Mouse (Mus musculus) forebrain, embryonic 15.5 days (tissue): ENCODE results near the gene Rab1a. TPM values are rescaled to one million over a fixed set of nuclear protein-coding genes. Genes with fewer than 3 reads are reported as not detected.
"Not testable (repeated sequence)": the region's sequence is repeated elsewhere in the genome, so short reads cannot be mapped to it uniquely, and the experiment has no call there.

Experiments
- ATAC-seq: fragments of 200-750 bp; cut with Nextera tagmentation; replicated peaks from 2 replicates; pipeline ENCODE4 v1.8.0; 2017; ENCODE audit warnings: mild to moderate bottlenecking, moderate TSS enrichment, moderate library complexity
- H3K27ac ChIP-seq: fragments of 300-500 bp; sonication (generic); replicated peaks from 2 replicates; pipeline ENCODE4 v1.5.1; 2015; ENCODE audit warnings: mild to moderate bottlenecking, inconsistent platforms
- H3K27me3 ChIP-seq: fragments of 300-500 bp; sonication (generic); 2 replicates; pipeline ENCODE4 v1.6.1; 2015; ENCODE audit warnings: inconsistent platforms
- H3K36me3 ChIP-seq: fragments of 300-500 bp; sonication (generic); 2 replicates; pipeline ENCODE4 v1.6.1; 2015; ENCODE audit warnings: mild to moderate bottlenecking, inconsistent platforms
- H3K4me1 ChIP-seq: fragments of 300-500 bp; sonication (generic); 2 replicates; pipeline ENCODE4 v1.6.1; 2015; ENCODE audit warnings: inconsistent platforms
- H3K4me2 ChIP-seq: fragments of 300-500 bp; sonication (generic); replicated peaks from 2 replicates; pipeline ENCODE4 v1.6.1; 2015; ENCODE audit warnings: mild to moderate bottlenecking, inconsistent platforms
- H3K4me3 ChIP-seq: fragments of 300-500 bp; sonication (generic); 2 replicates; pipeline ENCODE4 v1.5.1; 2015; ENCODE audit warnings: mild to moderate bottlenecking, inconsistent platforms
- H3K9ac ChIP-seq: fragments of 300-500 bp; sonication (generic); replicated peaks from 2 replicates; pipeline ENCODE4 v1.6.1; 2015; ENCODE audit warnings: mild to moderate bottlenecking, inconsistent platforms
- H3K9me3 ChIP-seq: fragments of 300-500 bp; sonication (generic); 2 replicates; pipeline ENCODE4 v1.6.1; 2016; ENCODE audit warnings: inconsistent platforms
- WGBS: fragments of 180-500 bp; shearing (Covaris S2); methylation state at CpG from one replicate; pipeline ENCODE4 v1.1.7; 2015; ENCODE audit warnings: mixed read lengths; 5-methylcytosine and 5-hydroxymethylcytosine counted together
- polyA plus RNA-seq: library from polyadenylated mRNA; unstranded; fragments of >200 nt; fragmentation: Nextera tagmentation; extraction: Ambion mirVana; gene quantifications from 2 replicates; pipeline ENCODE4 v1.2.1, GENCODE M21; 2015

The Rab1a gene
- polyA plus RNA-seq, 1 experiment from 2014 or later: 314 TPM

GRCm38 (mm10) chr11:20202299-20203011 is 1.2 kb downstream of the Rab1a start:
- Histone ChIP-seq H3K4me3 (peak overlapping the region; percentile 85), H3K36me3 (no peaks in the 10 kb centered on the region), H3K27ac (no peak overlapping the region; the same call in 1 of the 2 replicates), H3K27me3 (no peaks in the 10 kb centered on the region), H3K4me2 (peak overlapping the region; percentile 77), H3K9me3 (no peaks in the 10 kb centered on the region), H3K4me1 (peaks cover 51% of the 10 kb centered on the region), H3K9ac (peak overlapping the region; percentile 93)
- WGBS: 56% methylated on average over 7 of the region's 7 CpGs
- no peak for ATAC-seq

DNA sequence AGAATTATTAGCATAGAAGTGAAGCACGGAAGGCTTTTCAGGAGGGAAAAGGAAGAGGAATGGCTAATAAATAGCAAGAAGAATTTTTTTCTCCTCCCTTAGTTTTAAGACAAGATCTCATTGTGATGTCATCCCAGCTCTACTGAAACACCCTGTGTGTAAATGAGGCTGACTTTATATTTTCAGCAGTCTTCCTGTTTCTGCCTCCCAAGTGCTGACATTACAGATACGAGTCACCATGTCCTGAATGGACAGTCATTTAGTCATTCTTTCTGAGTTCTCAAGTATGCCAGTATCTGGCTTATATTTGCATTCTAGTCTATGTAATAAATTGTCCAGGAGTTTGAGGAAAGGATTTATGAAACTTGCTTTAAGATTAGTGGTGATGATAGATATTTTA is 3.1 kb downstream of the Rab1a start:
- 81% methylated on average over 2 of the region's 2 CpGs for WGBS
- Histone ChIP-seq H3K27ac (no peak overlapping the region), H3K27me3 (no peaks in the 10 kb centered on the region), H3K9me3 (no peaks in the 10 kb centered on the region), H3K9ac (no peak overlapping the region), H3K4me2 (no peak overlapping the region), H3K4me3 (no peak overlapping the region), H3K4me1 (peaks cover 58% of the 10 kb centered on the region), H3K36me3 (no peaks in the 10 kb centered on the region)
- ATAC-seq: no peak

GRCm38 (mm10) chr11:20204870-20205446 is 3.7 kb downstream of the Rab1a start:
- peaks cover 58% of the 10 kb centered on the region for H3K4me1 ChIP-seq
- no peaks in the 10 kb centered on the region for H3K36me3 ChIP-seq
- no peak overlapping the region for H3K9ac ChIP-seq
- WGBS: 89% methylated on average over 9 of the region's 9 CpGs
- no peaks in the 10 kb centered on the region for H3K27me3 ChIP-seq
- no peaks in the 10 kb centered on the region for H3K9me3 ChIP-seq
- ATAC-seq: no peak
- H3K27ac ChIP-seq: no peak overlapping the region
- H3K4me3 ChIP-seq: no peak overlapping the region
- no peak overlapping the region for H3K4me2 ChIP-seq

DNA sequence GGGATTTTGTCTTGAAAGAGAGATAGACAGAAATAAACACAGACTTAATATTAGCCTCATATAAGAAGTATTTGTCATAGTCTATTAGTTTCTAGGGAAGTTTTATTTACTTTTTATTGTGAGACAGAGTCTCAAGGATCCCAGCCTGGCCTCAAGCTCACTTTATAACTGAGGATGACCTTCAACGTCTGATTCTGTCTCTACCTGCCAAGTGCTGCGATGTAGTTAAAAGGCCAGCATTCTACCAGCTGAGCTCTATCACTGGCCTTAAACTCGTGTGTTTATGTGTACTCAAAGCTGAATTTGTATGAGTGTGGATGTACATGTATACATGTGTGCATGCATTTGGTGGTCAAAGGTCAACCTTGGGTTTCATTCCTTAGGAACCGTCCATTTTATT is 4.3 kb downstream of the Rab1a start:
- H3K9me3 ChIP-seq: no peaks in the 10 kb centered on the region
- H3K4me2 ChIP-seq: no peak overlapping the region
- no peak overlapping the region for H3K9ac ChIP-seq
- H3K36me3 ChIP-seq: no peaks in the 10 kb centered on the region
- no peak for ATAC-seq
- 89% methylated on average over 4 of the region's 4 CpGs for WGBS
- peaks cover 58% of the 10 kb centered on the region for H3K4me1 ChIP-seq
- no peak overlapping the region for H3K4me3 ChIP-seq
- no peak overlapping the region for H3K27ac ChIP-seq
- no peaks in the 10 kb centered on the region for H3K27me3 ChIP-seq

DNA sequence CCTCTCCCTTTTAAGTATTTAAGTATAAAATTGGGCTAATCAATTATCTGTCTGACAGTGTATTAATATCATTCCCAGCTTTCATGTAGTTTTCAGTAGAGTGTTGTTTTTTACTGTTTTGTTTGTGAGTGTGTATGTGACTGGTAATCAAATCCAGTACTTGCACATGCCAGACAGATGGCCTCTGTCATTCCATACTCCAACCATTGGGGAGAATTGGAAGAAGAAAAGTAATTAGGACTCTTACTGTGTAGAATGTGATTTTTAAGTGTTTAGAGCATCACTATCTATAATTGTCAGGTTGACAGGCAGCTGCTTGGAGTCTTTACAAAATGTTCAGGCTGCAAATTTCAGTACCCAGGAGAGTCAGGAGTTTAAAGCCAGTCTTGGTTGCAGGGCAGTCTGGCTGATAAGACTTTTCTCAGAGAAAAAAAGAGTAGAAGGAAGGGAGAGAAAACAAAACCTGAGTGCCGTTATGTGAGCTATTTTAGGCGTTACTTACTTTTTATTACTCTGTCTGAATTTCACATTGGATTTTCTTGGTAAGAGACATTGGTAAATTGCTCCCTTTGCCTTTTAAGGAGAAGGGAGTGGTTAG is 5.5 kb downstream of the Rab1a start:
- no peaks in the 10 kb centered on the region for H3K27me3 ChIP-seq
- ATAC-seq: no peak
- H3K4me1 ChIP-seq: peaks cover 60% of the 10 kb centered on the region
- 48% methylated on average over 2 of the region's 2 CpGs for WGBS
- no peak overlapping the region for H3K9ac ChIP-seq
- peak overlapping the region; percentile 41 for H3K27ac ChIP-seq
- no peak overlapping the region for H3K4me2 ChIP-seq
- H3K9me3 ChIP-seq: no peaks in the 10 kb centered on the region
- H3K4me3 ChIP-seq: no peak overlapping the region
- no peaks in the 10 kb centered on the region for H3K36me3 ChIP-seq

DNA sequence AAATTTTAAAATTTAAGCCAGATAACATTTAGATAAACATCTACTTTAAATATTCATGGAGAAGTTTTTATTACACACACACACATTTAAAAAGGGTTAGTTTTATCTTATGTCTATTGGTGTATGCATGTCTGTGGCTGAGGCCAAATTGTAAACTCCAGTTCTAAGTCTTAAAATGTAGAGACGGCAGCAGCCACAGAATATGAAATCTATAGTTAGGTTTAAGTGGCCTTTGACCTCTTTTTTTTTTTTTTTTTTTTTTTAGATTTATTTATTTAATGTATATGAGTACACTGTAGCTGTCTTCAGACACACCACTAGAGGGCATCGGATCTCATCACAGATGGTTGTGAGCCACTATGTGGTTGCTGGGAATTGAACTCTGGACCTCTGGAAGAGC is 6.4 kb downstream of the Rab1a start:
- no peak overlapping the region for H3K9ac ChIP-seq
- H3K4me3 ChIP-seq: no peak overlapping the region
- peaks cover 56% of the 10 kb centered on the region for H3K4me1 ChIP-seq

DNA sequence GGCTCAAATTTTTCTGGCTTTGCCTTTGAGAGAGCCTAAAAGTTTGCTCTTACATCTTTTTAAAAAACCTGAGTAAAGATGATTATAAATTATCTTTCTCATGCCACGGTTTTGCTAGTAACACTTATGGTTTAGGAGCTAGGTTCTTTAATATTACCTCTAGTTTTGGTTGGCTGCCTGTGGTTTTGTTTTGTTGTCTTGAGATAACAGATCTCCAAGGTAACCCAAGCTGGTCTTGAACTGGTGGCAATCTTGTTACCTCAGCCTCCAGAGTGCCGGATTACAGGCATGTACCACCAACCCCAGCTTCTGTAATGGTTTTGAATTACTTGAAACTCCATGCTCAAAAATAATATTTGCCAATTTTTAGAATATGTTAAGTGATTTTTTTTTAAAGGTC is 10.6 kb downstream of the Rab1a start:
- Histone ChIP-seq H3K27ac (no peak overlapping the region), H3K9ac (no peak overlapping the region), H3K4me3 (no peak overlapping the region), H3K4me2 (no peak overlapping the region), H3K9me3 (no peaks in the 10 kb centered on the region), H3K36me3 (peaks cover 10% of the 10 kb centered on the region), H3K27me3 (no peaks in the 10 kb centered on the region), H3K4me1 (peaks cover 19% of the 10 kb centered on the region)
- no peak for ATAC-seq
- WGBS: 86% methylated on average over 2 of the region's 2 CpGs

More for the DNA sequence above, 6.4 kb downstream of the Rab1a start:
- Histone ChIP-seq H3K27ac (no peak overlapping the region), H3K27me3 (no peaks in the 10 kb centered on the region), H3K36me3 (no peaks in the 10 kb centered on the region), H3K9me3 (no peaks in the 10 kb centered on the region), H3K4me2 (no peak overlapping the region)
- 78% methylated on average over 2 of the region's 2 CpGs for WGBS
- no peak for ATAC-seq

- H3K4me1 ChIP-seq: peaks cover 6% of the 10 kb centered on the region; the same call in 1 of the 2 replicates
- no peak overlapping the region for H3K4me3 ChIP-seq
- no peak overlapping the region for H3K27ac ChIP-seq
- ATAC-seq: no peak
- WGBS: 100% methylated on average over 1 of the region's 1 CpGs
- no peak overlapping the region for H3K9ac ChIP-seq
- H3K27me3 ChIP-seq: no peaks in the 10 kb centered on the region
- H3K36me3 ChIP-seq: peaks cover 35% of the 10 kb centered on the region
- H3K9me3 ChIP-seq: no peaks in the 10 kb centered on the region
- no peak overlapping the region for H3K4me2 ChIP-seq
These were observed 13.5 kb downstream of the Rab1a start for GRCm38 (mm10) chr11:20214779-20215178.

DNA sequence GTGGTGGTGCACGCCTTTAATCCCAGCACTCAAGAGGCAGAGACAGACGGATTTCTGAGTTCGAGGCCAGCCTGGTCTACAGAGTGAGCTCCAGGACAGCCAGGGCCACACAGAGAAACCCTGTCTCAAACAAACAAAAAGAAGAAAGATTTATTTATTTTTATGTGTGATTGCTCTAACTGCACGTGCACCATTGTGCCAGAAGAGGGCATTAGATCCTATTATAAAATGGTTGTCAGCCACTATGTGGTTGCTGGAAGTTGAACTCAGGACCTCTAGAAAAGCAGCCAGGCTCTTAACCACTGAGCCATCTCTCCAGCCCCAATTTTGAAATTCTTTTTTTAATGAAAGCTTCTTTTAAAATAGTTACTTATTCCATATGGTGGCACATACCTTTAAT is 15.2 kb downstream of the Rab1a start:
- H3K4me3 ChIP-seq: no peak overlapping the region
- peaks cover 4% of the 10 kb centered on the region; the same call in 1 of the 2 replicates for H3K4me1 ChIP-seq
- peaks cover 43% of the 10 kb centered on the region for H3K36me3 ChIP-seq
- no peak for ATAC-seq
- no peaks in the 10 kb centered on the region for H3K9me3 ChIP-seq
- H3K27me3 ChIP-seq: no peaks in the 10 kb centered on the region
- H3K27ac ChIP-seq: no peak overlapping the region
- H3K9ac ChIP-seq: no peak overlapping the region
- WGBS: 87% methylated on average over 4 of the region's 4 CpGs
- no peak overlapping the region for H3K4me2 ChIP-seq

- Histone ChIP-seq H3K27ac (no peak overlapping the region), H3K36me3 (peaks cover 46% of the 10 kb centered on the region), H3K9me3 (no peaks in the 10 kb centered on the region), H3K4me2 (no peak overlapping the region), H3K27me3 (no peaks in the 10 kb centered on the region), H3K4me1 (peaks cover 4% of the 10 kb centered on the region; the same call in 1 of the 2 replicates), H3K4me3 (no peak overlapping the region), H3K9ac (no peak overlapping the region)
- ATAC-seq: no peak
- 100% methylated on average over 1 of the region's 1 CpGs for WGBS
These were observed 16.0 kb downstream of the Rab1a start for GRCm38 (mm10) chr11:20217227-20217626.

- H3K36me3 ChIP-seq: peaks cover 67% of the 10 kb centered on the region
- H3K4me2 ChIP-seq, H3K9me3 ChIP-seq, H3K4me1 ChIP-seq, H3K27me3 ChIP-seq, H3K9ac ChIP-seq, ATAC-seq, H3K27ac ChIP-seq, H3K4me3 ChIP-seq: not testable (repeated sequence)
- WGBS: 92% methylated on average over 1 of the region's 1 CpGs
These were observed 20.4 kb downstream of the Rab1a start for GRCm38 (mm10) chr11:20221671-20222070.

DNA sequence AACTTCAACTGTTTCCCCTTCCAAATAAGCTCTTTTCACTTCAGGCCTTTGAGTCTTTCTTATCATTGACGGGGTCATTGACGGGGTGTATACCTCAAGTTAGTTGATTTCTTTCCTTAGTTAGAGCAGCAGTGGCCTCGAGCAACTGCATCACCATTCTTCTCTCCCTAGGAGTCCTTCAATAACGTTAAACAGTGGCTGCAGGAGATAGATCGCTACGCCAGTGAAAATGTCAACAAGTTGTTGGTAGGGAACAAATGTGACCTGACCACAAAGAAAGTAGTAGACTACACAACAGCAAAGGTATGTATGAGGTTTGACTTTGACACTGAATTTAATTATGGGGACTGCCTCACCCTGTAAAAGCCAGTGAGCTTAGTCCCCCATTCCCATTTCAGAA is 23.0 kb downstream of the Rab1a start:
- Histone ChIP-seq H3K9ac (no peak overlapping the region), H3K36me3 (peaks cover 57% of the 10 kb centered on the region), H3K9me3 (no peaks in the 10 kb centered on the region), H3K27me3 (no peaks in the 10 kb centered on the region), H3K27ac (no peak overlapping the region), H3K4me3 (no peak overlapping the region), H3K4me1 (no peaks in the 10 kb centered on the region), H3K4me2 (no peak overlapping the region)
- no peak for ATAC-seq
- 78% methylated on average over 6 of the region's 6 CpGs for WGBS
